Mouse (Mus musculus) embryonic fibroblast, embryonic 13.5 days (primary cell): ENCODE results near the gene Lyg2.

Source experiments
- CTCF ChIP-seq: IDR thresholded peaks from 2 replicates; pipeline ENCODE4 v1.5.1; 2011; ENCODE audit warnings: mild to moderate bottlenecking, control low read depth, low read length, moderate library complexity, borderline replicate concordance; ENCODE audit not compliant: insufficient read depth
- POLR2A ChIP-seq: IDR thresholded peaks from 2 replicates; pipeline ENCODE4 v1.6.1; 2011; ENCODE audit warnings: low read depth, mild to moderate bottlenecking, control low read depth, low read length, moderate library complexity

- TF ChIP-seq CTCF = no peak
- TF ChIP-seq POLR2A = no peak
These were observed 42.2 kb upstream of the Lyg2 start for GRCm38 (mm10) chr1:37958516-37958915.
